Mouse (Mus musculus) heart, embryonic 12.5 days (tissue): ENCODE measurements around the gene Otud7a. TPM values are rescaled to one million over a fixed set of nuclear protein-coding genes. Genes with fewer than 3 reads are reported as not detected.

Experiments used
- ATAC-seq: fragments of 200-750 bp; cut with Nextera tagmentation; 2 replicates; pipeline ENCODE4 v1.8.0; 2017; ENCODE audit warnings: moderate TSS enrichment, moderate library complexity; ENCODE audit not compliant: insufficient number of reproducible peaks, low FRiP score
- H3K27ac ChIP-seq: fragments of 300-500 bp; sonication (generic); 2 replicates; pipeline ENCODE4 v1.5.1; 2016; ENCODE audit warnings: mild to moderate bottlenecking, moderate library complexity; ENCODE audit not compliant: poor library complexity, severe bottlenecking
- H3K27me3 ChIP-seq: fragments of 300-500 bp; sonication (generic); replicated peaks from 2 replicates; pipeline ENCODE4 v1.6.1; 2016; ENCODE audit warnings: mild to moderate bottlenecking, moderate library complexity
- H3K36me3 ChIP-seq: fragments of 300-500 bp; sonication (generic); 2 replicates; pipeline ENCODE4 v1.6.1; 2016; ENCODE audit warnings: mild to moderate bottlenecking, moderate library complexity
- H3K4me1 ChIP-seq: fragments of 300-500 bp; sonication (generic); replicated peaks from 2 replicates; pipeline ENCODE4 v1.6.1; 2016; ENCODE audit warnings: mild to moderate bottlenecking
- H3K4me2 ChIP-seq: fragments of 300-500 bp; sonication (generic); 2 replicates; pipeline ENCODE4 v1.6.1; 2016; ENCODE audit warnings: mild to moderate bottlenecking, moderate library complexity
- H3K4me3 ChIP-seq: fragments of 300-500 bp; sonication (generic); 2 replicates; pipeline ENCODE4 v1.5.1; 2016; ENCODE audit warnings: mild to moderate bottlenecking
- H3K9ac ChIP-seq: fragments of 300-500 bp; sonication (generic); 2 replicates; pipeline ENCODE4 v1.6.1; 2016; ENCODE audit warnings: mild to moderate bottlenecking, moderate library complexity
- H3K9me3 ChIP-seq: fragments of 300-500 bp; sonication (generic); replicated peaks from 2 replicates; pipeline ENCODE4 v1.6.1; 2016; ENCODE audit warnings: mild to moderate bottlenecking, moderate library complexity
- WGBS: fragments of 180-500 bp; shearing (Covaris S2); methylation state at CpG from one replicate; pipeline ENCODE4 v1.1.7; 2016; 5-methylcytosine and 5-hydroxymethylcytosine counted together
- polyA plus RNA-seq: library from polyadenylated mRNA; unstranded; fragments of >200 nt; fragmentation: Nextera tagmentation; extraction: Ambion mirVana; gene quantifications from 2 replicates; pipeline ENCODE4 v1.2.1, GENCODE M21; 2016

The Otud7a gene
- polyA plus RNA-seq, 1 experiment from 2014 or later: 0.45 TPM

GRCm38 (mm10) chr7:63717903-63718302 is 273.4 kb downstream of the Otud7a start:
- Histone ChIP-seq H3K4me1 (0 out of 2 replicates have a peak, but pooled peaks cover 4% of the 10 kb centered on the region), H3K9me3 (no peaks in the 10 kb centered on the region), H3K27ac (no peak overlapping the region), H3K9ac (no peak overlapping the region), H3K27me3 (no peaks in the 10 kb centered on the region), H3K36me3 (no peaks in the 10 kb centered on the region), H3K4me3 (no peak overlapping the region), H3K4me2 (no peak overlapping the region)
- WGBS: 81% methylated on average over 8 of the region's 8 CpGs
- ATAC-seq: no peak

- Histone ChIP-seq H3K4me1 (0 out of 2 replicates have a peak, but pooled peaks cover 4% of the 10 kb centered on the region), H3K36me3 (no peaks in the 10 kb centered on the region), H3K9ac (no peak overlapping the region), H3K27me3 (no peaks in the 10 kb centered on the region), H3K27ac (no peak overlapping the region), H3K4me2 (no peak overlapping the region), H3K9me3 (no peaks in the 10 kb centered on the region), H3K4me3 (no peak overlapping the region)
- ATAC-seq: no peak
- 84% methylated on average over 13 of the region's 13 CpGs for WGBS
Observed at GRCm38 (mm10) chr7:63719183-63719944, 274.8 kb downstream of the Otud7a start.

- H3K27ac ChIP-seq: no peak overlapping the region
- no peaks in the 10 kb centered on the region for H3K36me3 ChIP-seq
- no peak overlapping the region for H3K4me3 ChIP-seq
- ATAC-seq: no peak
- no peaks in the 10 kb centered on the region for H3K9me3 ChIP-seq
- no peak overlapping the region for H3K4me2 ChIP-seq
- 0 out of 2 replicates have a peak, but pooled peaks cover 4% of the 10 kb centered on the region for H3K4me1 ChIP-seq
- H3K27me3 ChIP-seq: no peaks in the 10 kb centered on the region
- no peak overlapping the region for H3K9ac ChIP-seq
- WGBS: 19% methylated on average over 2 of the region's 2 CpGs
Observed at GRCm38 (mm10) chr7:63720682-63721081, 276.1 kb downstream of the Otud7a start.

- 60% methylated on average over 6 of the region's 6 CpGs for WGBS
- Histone ChIP-seq H3K4me2 (no peak overlapping the region), H3K9me3 (no peaks in the 10 kb centered on the region), H3K9ac (no peak overlapping the region), H3K4me3 (no peak overlapping the region), H3K4me1 (0 out of 2 replicates have a peak, but pooled peaks cover 4% of the 10 kb centered on the region), H3K27ac (no peak overlapping the region), H3K36me3 (no peaks in the 10 kb centered on the region), H3K27me3 (0 out of 2 replicates have a peak, but pooled peaks cover 4% of the 10 kb centered on the region)
- ATAC-seq: no peak
Observed at GRCm38 (mm10) chr7:63725040-63725729, 280.6 kb downstream of the Otud7a start.

- H3K9me3 ChIP-seq: no peaks in the 10 kb centered on the region
- H3K27me3 ChIP-seq: 0 out of 2 replicates have a peak, but pooled peaks cover 4% of the 10 kb centered on the region
- no peak overlapping the region for H3K4me3 ChIP-seq
- no peak overlapping the region for H3K27ac ChIP-seq
- H3K4me2 ChIP-seq: no peak overlapping the region
- no peak overlapping the region for H3K9ac ChIP-seq
- no peaks in the 10 kb centered on the region for H3K36me3 ChIP-seq
- WGBS: 84% methylated on average over 5 of the region's 5 CpGs
- no peak for ATAC-seq
- no peaks in the 10 kb centered on the region for H3K4me1 ChIP-seq
Observed at GRCm38 (mm10) chr7:63729605-63730004, 285.1 kb downstream of the Otud7a start.

- no peak for ATAC-seq
- H3K9ac ChIP-seq: no peak overlapping the region
Observed at GRCm38 (mm10) chr7:63730012-63730411, 285.5 kb downstream of the Otud7a start.

GRCm38 (mm10) chr7:63737725-63738124 is 293.2 kb downstream of the Otud7a start:
- WGBS: 62% methylated on average over 4 of the region's 4 CpGs
- 0 out of 2 replicates have a peak, but pooled peaks cover 3% of the 10 kb centered on the region for H3K9me3 ChIP-seq

More at GRCm38 (mm10) chr7:63730012-63730411, 285.5 kb downstream of the Otud7a start:
- Histone ChIP-seq H3K27me3 (0 out of 2 replicates have a peak, but pooled peaks cover 4% of the 10 kb centered on the region), H3K4me2 (no peak overlapping the region), H3K27ac (no peak overlapping the region), H3K36me3 (no peaks in the 10 kb centered on the region), H3K4me1 (no peaks in the 10 kb centered on the region), H3K4me3 (no peak overlapping the region), H3K9me3 (no peaks in the 10 kb centered on the region)

GRCm38 (mm10) chr7:63738142-63738541 is 293.6 kb downstream of the Otud7a start:
- no peak for ATAC-seq
- Histone ChIP-seq H3K36me3 (no peaks in the 10 kb centered on the region), H3K9ac (no peak overlapping the region), H3K4me1 (no peaks in the 10 kb centered on the region), H3K27me3 (no peaks in the 10 kb centered on the region), H3K4me3 (no peak overlapping the region), H3K27ac (no peak overlapping the region), H3K4me2 (no peak overlapping the region), H3K9me3 (0 out of 2 replicates have a peak, but pooled peaks cover 3% of the 10 kb centered on the region)
- 68% methylated on average over 1 of the region's 1 CpGs for WGBS

More at GRCm38 (mm10) chr7:63737725-63738124, 293.2 kb downstream of the Otud7a start:
- H3K4me3 ChIP-seq: no peak overlapping the region
- H3K27ac ChIP-seq: no peak overlapping the region
- H3K4me2 ChIP-seq: no peak overlapping the region
- H3K9ac ChIP-seq: no peak overlapping the region
- H3K36me3 ChIP-seq: no peaks in the 10 kb centered on the region
- H3K27me3 ChIP-seq: no peaks in the 10 kb centered on the region
- H3K4me1 ChIP-seq: no peaks in the 10 kb centered on the region
- no peak for ATAC-seq

GRCm38 (mm10) chr7:63743116-63743515 is 298.6 kb downstream of the Otud7a start:
- H3K9ac ChIP-seq: no peak overlapping the region
- H3K36me3 ChIP-seq: no peaks in the 10 kb centered on the region
- ATAC-seq: no peak
- WGBS: 86% methylated on average over 1 of the region's 1 CpGs
- H3K4me2 ChIP-seq: no peak overlapping the region
- no peak overlapping the region for H3K4me3 ChIP-seq
- H3K4me1 ChIP-seq: no peaks in the 10 kb centered on the region
- H3K27me3 ChIP-seq: peaks cover 4% of the 10 kb centered on the region; the same call in 1 of the 2 replicates
- H3K9me3 ChIP-seq: 0 out of 2 replicates have a peak, but pooled peaks cover 7% of the 10 kb centered on the region
- H3K27ac ChIP-seq: no peak overlapping the region

GRCm38 (mm10) chr7:63752081-63752480 is 307.5 kb downstream of the Otud7a start:
- H3K36me3 ChIP-seq: no peaks in the 10 kb centered on the region
- 43% methylated on average over 4 of the region's 4 CpGs for WGBS
- no peak overlapping the region for H3K27ac ChIP-seq
- no peaks in the 10 kb centered on the region for H3K9me3 ChIP-seq
- peaks cover 40% of the 10 kb centered on the region for H3K27me3 ChIP-seq
- ATAC-seq: no peak
- no peak overlapping the region for H3K9ac ChIP-seq
- no peak overlapping the region for H3K4me3 ChIP-seq
- H3K4me2 ChIP-seq: no peak overlapping the region
- peaks cover 13% of the 10 kb centered on the region for H3K4me1 ChIP-seq

- no peaks in the 10 kb centered on the region for H3K9me3 ChIP-seq
- ATAC-seq: no peak
- no peak overlapping the region for H3K4me3 ChIP-seq
- H3K9ac ChIP-seq: no peak overlapping the region
- peaks cover 23% of the 10 kb centered on the region for H3K4me1 ChIP-seq
- peaks cover 48% of the 10 kb centered on the region for H3K27me3 ChIP-seq
- WGBS: 21% methylated on average over 6 of the region's 6 CpGs
- no peak overlapping the region for H3K4me2 ChIP-seq
- no peak overlapping the region for H3K27ac ChIP-seq
- no peaks in the 10 kb centered on the region for H3K36me3 ChIP-seq
Observed at GRCm38 (mm10) chr7:63753274-63753751, 308.8 kb downstream of the Otud7a start.
